Mouse (Mus musculus): ENCODE data around the gene Fam114a1.
A peak's percentile ranks its signal among the peaks of the same experiment; 100 is the strongest.

Fam114a1 gene

GRCm38 (mm10) chr5:65005251-65005650 is 35.4 kb downstream of the Fam114a1 start:
- no peak for DNase-seq (ENCODE audit: low spot score)

- DNase-seq (ENCODE audit: low spot score): peak; percentile 57
These were observed 36.2 kb downstream of the Fam114a1 start for GRCm38 (mm10) chr5:65006011-65006491.

- DNase-seq (ENCODE audit: low spot score): no peak
These were observed 42.2 kb downstream of the Fam114a1 start for GRCm38 (mm10) chr5:65011901-65012573.

DNA sequence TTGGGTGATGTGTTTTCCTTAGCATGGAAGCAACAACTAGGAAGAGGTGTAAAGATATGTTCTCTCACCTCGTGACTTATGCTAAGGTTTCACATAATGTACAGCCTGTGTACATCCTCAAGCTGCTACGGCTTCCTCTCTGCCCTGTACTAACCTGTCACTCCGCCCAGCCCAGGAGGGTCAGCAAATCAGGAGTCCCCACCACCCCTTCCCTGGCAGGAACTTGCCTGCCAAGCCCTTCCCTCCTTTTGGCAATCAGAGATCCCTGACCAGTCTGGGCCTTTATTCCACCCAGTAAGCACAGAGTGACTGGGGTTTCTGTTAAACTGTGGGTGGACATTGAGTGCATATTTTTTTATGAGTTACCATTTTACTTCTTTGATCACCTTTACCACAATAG is 45.6 kb downstream of the Fam114a1 start:
- DNase-seq (ENCODE audit: low spot score): no peak

DNA sequence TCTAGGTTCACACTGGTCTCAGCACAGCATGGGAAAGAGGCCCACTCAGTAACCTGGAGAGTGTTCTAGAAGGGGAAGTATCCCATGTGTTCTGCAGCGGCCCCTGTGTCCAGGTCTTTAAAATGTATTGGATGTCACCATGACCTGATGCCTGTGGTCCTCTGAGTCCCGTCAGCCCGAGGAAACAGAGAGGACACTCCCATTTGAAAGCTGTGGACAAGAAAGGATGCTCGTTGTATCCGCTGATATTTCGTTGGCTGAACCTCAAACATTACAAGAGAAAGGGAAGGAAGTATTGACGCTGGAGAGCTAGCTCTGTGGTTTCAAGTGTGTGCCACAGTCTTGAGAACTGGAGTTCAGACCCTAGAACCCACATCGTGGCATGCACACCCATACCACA is 49.2 kb downstream of the Fam114a1 start:
- no peak for DNase-seq (ENCODE audit: low spot score)

- no peak for DNase-seq (ENCODE audit: low spot score)
These were observed 50.0 kb downstream of the Fam114a1 start for GRCm38 (mm10) chr5:65019823-65020222.

GRCm38 (mm10) chr5:65022006-65022405 is 52.1 kb downstream of the Fam114a1 start:
- no peak for DNase-seq (ENCODE audit: low spot score)

DNA sequence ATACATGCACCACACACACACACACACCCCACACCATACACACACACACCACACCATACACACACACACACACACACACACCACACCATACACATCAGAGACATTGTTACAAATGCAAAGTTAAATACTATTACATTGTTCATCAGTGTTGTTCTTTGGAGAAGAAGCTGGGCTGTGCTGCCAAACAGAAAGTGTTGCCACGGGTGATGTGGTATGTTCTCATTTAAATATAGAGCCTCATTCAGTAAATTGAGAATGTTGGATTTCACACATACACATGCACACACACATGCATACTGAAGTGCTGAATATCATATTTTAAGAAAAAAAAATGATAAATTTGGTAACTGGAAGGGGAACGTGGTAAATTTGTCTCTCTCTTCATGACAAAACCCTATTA is 54.8 kb downstream of the Fam114a1 start:
- DNase-seq (ENCODE audit: low spot score): no peak

GRCm38 (mm10) chr5:65025916-65026315 is 56.0 kb downstream of the Fam114a1 start:
- DNase-seq (ENCODE audit: low spot score): no peak

GRCm38 (mm10) chr5:65026776-65027175 is 56.9 kb downstream of the Fam114a1 start:
- peak; percentile 62 for DNase-seq (ENCODE audit: low spot score)

- DNase-seq (ENCODE audit: low spot score): peak; percentile 64
These were observed 58.1 kb downstream of the Fam114a1 start for GRCm38 (mm10) chr5:65028019-65028418.

DNA sequence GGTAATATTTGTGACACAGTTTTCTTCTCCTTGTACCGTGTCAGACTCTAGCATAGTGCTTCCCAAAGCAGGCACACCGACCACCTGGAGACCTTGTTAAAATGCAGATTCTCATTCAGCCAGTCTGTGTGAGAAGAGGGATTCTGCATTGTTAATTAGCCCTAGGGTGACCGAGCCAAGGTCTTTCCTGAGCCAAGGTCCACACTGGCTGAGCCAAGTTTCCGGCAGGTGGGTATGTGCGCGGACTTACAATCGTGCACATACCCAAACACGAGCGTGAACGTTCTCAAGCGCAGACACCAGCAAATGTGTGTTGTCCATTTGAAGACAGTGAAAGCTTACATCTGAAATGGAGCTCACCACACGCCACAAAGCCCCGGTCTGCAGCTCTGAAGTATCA is 66.7 kb downstream of the Fam114a1 start:
- no peak for DNase-seq (ENCODE audit: low spot score)

- no peak for DNase-seq (ENCODE audit: low spot score)
These were observed 68.4 kb downstream of the Fam114a1 start for GRCm38 (mm10) chr5:65038305-65038704.

DNA sequence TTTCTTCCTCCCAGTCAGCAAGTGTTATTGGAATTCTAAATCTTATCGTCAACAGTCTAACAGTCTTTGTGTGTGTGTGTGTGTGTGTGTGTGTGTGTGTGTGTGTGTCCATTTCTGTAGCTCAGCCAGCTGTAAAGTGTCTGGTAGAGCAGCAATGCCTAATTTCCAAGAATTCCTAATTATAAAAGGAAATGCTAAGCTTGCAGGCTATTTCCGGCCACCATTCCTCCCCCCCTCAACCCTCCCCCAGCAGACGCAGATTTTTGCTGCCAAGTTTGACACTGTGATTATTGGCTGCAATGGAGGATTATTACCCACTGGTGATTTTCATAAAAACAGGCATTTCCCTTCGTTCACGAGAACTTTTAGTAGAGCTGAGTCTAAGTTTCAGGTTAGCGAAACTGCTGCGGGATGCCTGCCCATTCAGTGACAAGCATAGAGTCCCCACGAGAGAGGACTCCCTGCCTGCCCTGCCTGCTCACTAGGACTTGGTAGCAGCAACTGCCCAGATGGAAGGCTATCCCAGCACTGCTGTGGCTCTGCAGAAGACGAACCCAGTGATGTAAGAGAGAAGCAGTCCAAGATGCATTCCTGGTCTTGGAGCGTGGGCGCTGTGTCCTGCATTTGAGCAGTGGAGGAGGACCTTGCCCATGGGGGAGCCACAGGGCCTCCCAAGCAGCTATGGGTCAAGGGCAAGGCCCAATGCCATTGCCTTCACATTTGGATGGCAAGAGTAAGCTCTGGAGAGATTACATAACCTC is 69.1 kb downstream of the Fam114a1 start:
- DNase-seq (ENCODE audit: low spot score): no peak

DNA sequence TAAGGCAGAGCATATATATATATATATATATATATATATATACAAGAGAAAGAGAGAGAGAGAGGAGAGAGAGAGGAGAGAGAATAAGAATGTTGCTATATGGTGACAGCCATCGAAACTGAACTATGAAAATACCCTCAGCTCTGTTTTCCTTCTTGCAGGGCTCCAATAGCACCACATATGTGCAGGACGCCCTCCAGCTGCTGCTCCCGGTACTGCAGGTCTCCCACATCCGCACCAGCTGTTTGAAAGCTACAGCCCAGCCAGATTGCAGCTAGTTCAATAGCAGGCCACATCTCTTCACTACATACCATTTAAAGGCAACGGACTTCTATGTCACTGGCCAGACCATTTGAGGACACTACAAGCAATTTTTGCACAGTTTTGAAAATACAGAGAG is 70.6 kb downstream of the Fam114a1 start:
- DNase-seq (ENCODE audit: low spot score): peak; percentile 75

GRCm38 (mm10) chr5:65043407-65043895 is 73.6 kb downstream of the Fam114a1 start:
- no peak for DNase-seq (ENCODE audit: low spot score)

DNA sequence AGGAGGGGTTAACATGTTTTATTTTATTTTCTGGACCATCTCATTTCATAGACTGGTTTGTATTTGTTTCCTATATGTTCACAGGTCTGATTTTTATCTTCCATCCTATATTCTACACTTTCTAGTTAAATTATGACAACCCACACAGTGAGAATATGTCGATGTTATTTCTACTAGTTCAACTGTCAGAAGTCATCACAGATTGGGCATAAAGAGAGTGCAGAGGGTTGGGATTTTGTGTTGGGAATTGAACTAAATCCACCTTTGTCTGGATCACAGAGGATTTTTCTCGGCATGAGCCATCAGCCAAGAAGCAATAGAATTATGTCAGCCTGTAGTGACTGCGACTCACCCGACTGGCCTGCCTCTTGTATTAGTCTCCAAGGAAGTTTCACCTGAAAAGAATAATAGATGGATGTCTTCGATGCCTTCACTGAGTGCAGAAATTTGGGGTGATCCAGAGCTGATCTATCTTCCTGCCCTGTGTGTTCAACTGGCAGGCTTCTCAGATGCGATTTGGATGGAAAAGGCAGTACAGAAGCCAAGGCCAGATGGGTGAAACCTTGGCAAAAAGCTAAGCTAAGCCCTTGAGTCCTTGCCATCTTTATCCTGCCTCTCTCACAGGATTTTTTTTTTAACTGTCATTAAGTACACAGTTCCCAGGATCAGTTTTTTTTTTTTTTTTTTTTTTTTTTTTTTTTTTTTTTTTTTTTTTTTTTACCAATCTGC is 75.9 kb downstream of the Fam114a1 start:
- no peak for DNase-seq (ENCODE audit: low spot score)

- DNase-seq (ENCODE audit: low spot score): no peak
These were observed 76.8 kb downstream of the Fam114a1 start for GRCm38 (mm10) chr5:65046442-65047284.

DNA sequence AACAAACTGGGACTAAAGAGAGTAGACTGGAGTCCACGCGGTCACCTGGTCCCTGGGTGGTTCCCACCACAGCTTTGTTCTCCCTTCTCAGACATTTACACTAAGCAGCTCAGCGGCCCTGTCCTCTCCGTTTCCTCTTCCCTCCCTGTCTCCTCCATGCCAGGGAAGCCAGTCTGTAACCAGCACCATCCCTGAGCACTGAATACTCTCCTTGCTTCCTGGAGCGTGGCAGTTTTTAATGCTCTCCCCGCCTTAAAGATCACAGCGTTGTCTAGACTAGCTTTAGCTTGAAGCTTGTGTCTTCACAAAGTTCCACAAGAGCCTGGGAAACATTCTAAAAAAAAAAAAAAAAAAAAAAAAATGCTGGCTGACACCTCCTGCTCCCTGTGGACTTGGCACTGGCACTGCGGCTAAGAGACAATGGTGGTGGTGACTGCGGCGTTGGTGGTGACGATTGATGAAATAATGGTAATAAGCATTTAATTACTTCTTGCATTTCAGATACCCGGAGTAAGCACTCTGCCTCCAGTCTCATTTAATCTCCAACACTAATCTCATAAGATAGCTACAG is 77.5 kb downstream of the Fam114a1 start:
- no peak for DNase-seq (ENCODE audit: low spot score)

- DNase-seq (ENCODE audit: low spot score): no peak
These were observed 80.0 kb downstream of the Fam114a1 start for GRCm38 (mm10) chr5:65049880-65050279.

- no peak for DNase-seq (ENCODE audit: low spot score)
These were observed 81.6 kb downstream of the Fam114a1 start for GRCm38 (mm10) chr5:65051513-65051912.

Measured in testis, postnatal 10 days (tissue).